Mouse (Mus musculus) testis, adult 10 weeks (tissue): Measurements from ENCODE around the gene Syngr1. TPM values are rescaled to one million over a fixed set of nuclear protein-coding genes. Genes with fewer than 3 reads are reported as not detected.

Experiments used
- polyA plus RNA-seq: library from polyadenylated mRNA; stranded (reverse); fragments of 350-450 nt; fragmentation: Illumina TruSeq; extraction: RNeasy Lipid Tissue Mini Kit (QIAGEN cat#74804); gene quantifications from one replicate; pipeline ENCODE4 v1.2.3, GENCODE M21; 2014; ENCODE audit warnings: low read depth, low replicate concordance

Syngr1 gene
- 0.06 TPM for polyA plus RNA-seq

DNA sequence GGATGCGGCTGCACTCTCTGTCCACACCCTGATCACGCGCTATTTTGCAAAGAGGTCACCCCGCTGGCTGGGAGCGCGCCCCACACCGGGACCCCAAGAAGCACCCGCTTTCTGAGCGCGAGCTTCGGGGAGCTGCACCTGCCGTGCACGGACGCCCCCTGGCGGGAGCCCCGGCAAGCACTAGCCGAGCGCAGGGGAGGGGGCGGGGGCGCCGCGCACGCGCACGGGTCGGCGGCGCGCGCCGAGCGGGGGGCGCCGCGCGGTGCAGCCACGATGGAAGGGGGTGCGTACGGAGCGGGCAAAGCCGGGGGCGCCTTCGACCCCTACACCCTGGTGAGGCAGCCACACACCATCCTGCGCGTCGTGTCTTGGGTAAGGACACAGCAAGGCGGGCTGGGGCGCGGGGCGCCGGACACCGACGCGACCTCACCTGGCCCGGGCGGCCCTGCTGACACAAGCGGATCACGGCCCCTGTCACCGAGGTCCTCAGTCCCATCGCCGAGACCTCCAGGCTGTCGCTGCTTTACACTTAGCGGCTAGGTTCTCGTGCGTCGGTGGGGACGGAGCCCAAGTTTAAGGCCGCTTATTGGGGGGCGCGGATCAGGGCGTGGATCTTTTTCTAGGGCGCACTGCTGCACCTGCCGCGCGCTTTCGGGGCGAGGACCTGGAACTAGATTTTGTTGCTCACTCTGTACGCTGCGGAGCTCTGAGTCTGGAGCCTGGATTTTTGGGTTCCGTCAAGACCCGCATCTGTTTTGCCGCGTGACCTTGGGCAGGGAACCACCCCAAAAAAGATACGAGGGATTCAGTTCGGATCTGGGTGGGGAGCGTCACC lies at the start of gene Syngr1, which contains the start of gene Rpl3:
Gene Syngr1, plus strand, starts transcription at position 214 of the 835 bp plus-strand sequence.
Gene Rpl3, minus strand, starts transcription at position 748 of the 835 bp plus-strand sequence.

DNA sequence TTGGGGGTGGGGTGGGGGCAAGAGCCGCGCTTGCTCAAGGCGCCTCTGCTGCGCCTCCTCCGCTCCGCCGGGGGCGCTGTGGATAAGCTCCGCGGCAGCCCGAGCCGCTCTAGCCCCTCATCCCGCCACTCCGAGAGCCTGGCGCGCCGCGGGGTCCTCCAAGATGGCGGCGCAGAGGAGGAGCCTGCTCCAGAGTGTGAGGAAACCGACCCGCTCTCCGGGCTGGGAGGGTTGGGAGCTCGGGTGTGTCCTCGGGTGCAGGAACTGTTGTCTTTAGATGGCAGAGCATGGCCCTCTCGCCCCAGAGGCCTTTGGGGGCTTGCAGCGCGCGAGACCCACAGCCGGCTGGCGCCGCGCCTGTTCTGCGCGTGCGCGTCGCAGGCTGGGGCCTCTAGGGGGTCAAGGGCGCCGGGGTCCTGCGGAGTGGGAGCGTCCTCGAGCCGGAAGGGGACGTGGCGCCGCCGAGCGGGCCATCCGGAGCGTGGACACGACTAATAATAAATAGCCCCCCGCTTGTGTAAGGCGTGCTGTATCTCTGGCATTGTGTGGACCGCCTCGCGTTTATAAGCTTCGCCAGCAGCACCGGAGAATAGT lies 42.0 kb downstream of the Syngr1 start, which contains the start of gene Tab1:
Gene Tab1, plus strand, starts transcription at position 135 of the 594 bp plus-strand sequence.

Other genes with a start within 250 kb of the Syngr1 start
- gene Apobec3, start 199.7 kb upstream of the Syngr1 start, polyA plus RNA-seq: 3.6 TPM
- 2.8 TPM for gene Cbx7, start 120.2 kb upstream of the Syngr1 start, polyA plus RNA-seq
- gene Pdgfb, start 76.4 kb upstream of the Syngr1 start, polyA plus RNA-seq: 0.08 TPM
- gene Rpl3, start 534 bp downstream of the Syngr1 start, polyA plus RNA-seq: 57.2 TPM
- 0.08 TPM for gene Tab1, start 41.8 kb downstream of the Syngr1 start, polyA plus RNA-seq
- gene Mgat3, start 82.4 kb downstream of the Syngr1 start, polyA plus RNA-seq: 0.25 TPM
- 19.4 TPM for gene Mief1, start 142.7 kb downstream of the Syngr1 start, polyA plus RNA-seq
- not detected for gene AC140267.1, start 144.5 kb downstream of the Syngr1 start, polyA plus RNA-seq
- 28.9 TPM for gene Atf4, start 163.8 kb downstream of the Syngr1 start, polyA plus RNA-seq
- 3.8 TPM for gene Rps19bp1, start 173.0 kb downstream of the Syngr1 start, polyA plus RNA-seq
- gene Cacna1i, start 195.9 kb downstream of the Syngr1 start, polyA plus RNA-seq: 0.11 TPM